Mouse (Mus musculus): ENCODE measurements around the gene Dhdh.
"Not testable (repeated sequence)": the region's sequence is repeated elsewhere in the genome, so short reads cannot be mapped to it uniquely, and the experiment has no call there.

Dhdh gene

GRCm38 (mm10) chr7:45509912-45510787 is 21.5 kb upstream of the Dhdh start, which contains the start of gene Nucb1:
Gene Nucb1 (minus strand): TSS chr7:45510406.
- peak; percentile 92 to 94 for DNase-seq (ENCODE audit: low spot score in 2 of 2)

GRCm38 (mm10) chr7:45509181-45509882 is 20.7 kb upstream of the Dhdh start:
- DNase-seq (ENCODE audit: low spot score in 2 of 2) = no peak

- no peak for DNase-seq (ENCODE audit: low spot score in 2 of 2)
Observed at GRCm38 (mm10) chr7:45508561-45508960, 20.0 kb upstream of the Dhdh start.

- DNase-seq (ENCODE audit: low spot score in 2 of 2) = no peak
Observed at GRCm38 (mm10) chr7:45507583-45507982, 19.0 kb upstream of the Dhdh start.

- DNase-seq (ENCODE audit: low spot score in 2 of 2) = no peak
Observed at GRCm38 (mm10) chr7:45498427-45498826, 9.8 kb upstream of the Dhdh start.

- no peak for DNase-seq (ENCODE audit: low spot score in 2 of 2)
Observed at GRCm38 (mm10) chr7:45494548-45494947, 5.9 kb upstream of the Dhdh start.

- DNase-seq (ENCODE audit: low spot score in 2 of 2) = peak in 1 of 2 experiments; percentile 28
Observed at GRCm38 (mm10) chr7:45492951-45493350, 4.3 kb upstream of the Dhdh start.

GRCm38 (mm10) chr7:45492225-45492844 is 3.7 kb upstream of the Dhdh start:
- no peak for DNase-seq (ENCODE audit: low spot score in 2 of 2)

GRCm38 (mm10) chr7:45491264-45491663 is 2.7 kb upstream of the Dhdh start:
- peak in 1 of 2 experiments; percentile 35 for DNase-seq (ENCODE audit: low spot score in 2 of 2)

GRCm38 (mm10) chr7:45490822-45491221 is 2.2 kb upstream of the Dhdh start:
- DNase-seq (ENCODE audit: low spot score in 2 of 2) = no peak

- DNase-seq (ENCODE audit: low spot score in 2 of 2) = no peak
Observed at GRCm38 (mm10) chr7:45489578-45489977, 973 bp upstream of the Dhdh start.

- no peak for DNase-seq (ENCODE audit: low spot score in 2 of 2)
Observed at GRCm38 (mm10) chr7:45487861-45488292, 728 bp downstream of the Dhdh start.

- DNase-seq (ENCODE audit: low spot score in 2 of 2) = no peak
Observed at GRCm38 (mm10) chr7:45486761-45487415, 1.7 kb downstream of the Dhdh start, which contains the start of gene Gm45808. Gene Gm45808 (minus strand): TSS chr7:45486811.

GRCm38 (mm10) chr7:45486158-45486557 is 2.4 kb downstream of the Dhdh start:
- no peak for DNase-seq (ENCODE audit: low spot score in 2 of 2)

GRCm38 (mm10) chr7:45484985-45485384 is 3.6 kb downstream of the Dhdh start:
- not testable (repeated sequence) for DNase-seq (ENCODE audit: low spot score in 2 of 2)

GRCm38 (mm10) chr7:45482166-45482565 is 6.4 kb downstream of the Dhdh start:
- DNase-seq (ENCODE audit: low spot score in 2 of 2) = no peak

GRCm38 (mm10) chr7:45481374-45481927 is 7.2 kb downstream of the Dhdh start, which contains the start of gene Tulp2:
Gene Tulp2 (plus strand): TSS chr7:45481877.
- DNase-seq (ENCODE audit: low spot score in 2 of 2) = peak; percentile 40 to 57

GRCm38 (mm10) chr7:45480310-45480709 is 8.3 kb downstream of the Dhdh start:
- DNase-seq (ENCODE audit: low spot score in 2 of 2) = not testable (repeated sequence)

GRCm38 (mm10) chr7:45478774-45479173 is 9.8 kb downstream of the Dhdh start:
- DNase-seq (ENCODE audit: low spot score in 2 of 2) = no peak

GRCm38 (mm10) chr7:45477003-45477402 is 11.6 kb downstream of the Dhdh start:
- peak; percentile 51 to 69 for DNase-seq (ENCODE audit: low spot score in 2 of 2)

GRCm38 (mm10) chr7:45476453-45476852 is 12.2 kb downstream of the Dhdh start:
- DNase-seq (ENCODE audit: low spot score in 2 of 2) = no peak

Measured in urinary bladder, postnatal 36 days (tissue).